Mouse (Mus musculus): ENCODE data around the gene Faap100. TPM values are rescaled to one million over a fixed set of nuclear protein-coding genes. Genes with fewer than 3 reads are reported as not detected.
A peak's percentile ranks its signal among the peaks of the same experiment; 100 is the strongest.
"Not testable (repeated sequence)": the region's sequence is repeated elsewhere in the genome, so short reads cannot be mapped to it uniquely, and the experiment has no call there.

Gene Faap100
- polyA plus RNA-seq (2015; fragmentation: Nextera tagmentation; extraction: Ambion mirVana), result 31.5 and 33.0 TPM in 2 replicates

- H3K4me1 ChIP-seq, result peaks cover 22% of the 10 kb centered on the region
- H3K4me3 ChIP-seq (replicated peaks), result peak within 1 kb of the TSS; percentile 83
- H3K4me2 ChIP-seq, result peak within 1 kb of the TSS; percentile 97
- peak within 1 kb of the TSS; percentile 64 for H3K9ac ChIP-seq
- H3K36me3 ChIP-seq, result peaks cover 50% of the 10 kb centered on the region
- H3K27me3 ChIP-seq (replicated peaks), result no peaks in the 10 kb centered on the region
- WGBS, result 7% methylated on average over 54 of the region's 54 CpGs
- peak within 1 kb of the TSS; percentile 69 for H3K27ac ChIP-seq
- H3K9me3 ChIP-seq, result no peaks in the 10 kb centered on the region
- peak; percentile 86 for ATAC-seq (ENCODE audit: insufficient read depth, low FRiP score, low read depth)
Observed at GRCm38 (mm10) chr11:120378611-120379540, at the start of gene Faap100. Gene Faap100 (minus strand): TSS chr11:120378764.

- no peak for ATAC-seq (ENCODE audit: insufficient read depth, low FRiP score, low read depth)
- 85% methylated on average over 3 of the region's 3 CpGs for WGBS
- Histone ChIP-seq H3K36me3 (peaks cover 45% of the 10 kb centered on the region), H3K4me2 (no peak overlapping the region), H3K27me3 (replicated peaks) (no peaks in the 10 kb centered on the region), H3K27ac (no peak overlapping the region), H3K4me1 (peaks cover 8% of the 10 kb centered on the region; the same call in 1 of the 2 replicates), H3K9ac (no peak overlapping the region), H3K9me3 (no peaks in the 10 kb centered on the region), H3K4me3 (replicated peaks) (no peak overlapping the region)
Observed at GRCm38 (mm10) chr11:120426727-120427126, 48.2 kb upstream of the Faap100 start.

GRCm38 (mm10) chr11:120423569-120424295, 45.2 kb upstream of the Faap100 start:
- Histone ChIP-seq H3K4me2 (no peak overlapping the region), H3K4me3 (replicated peaks) (no peak overlapping the region), H3K36me3 (peaks cover 55% of the 10 kb centered on the region), H3K9ac (no peak overlapping the region), H3K27ac (peak overlapping the region; percentile 57; the same call in 1 of the 2 replicates), H3K4me1 (peaks cover 8% of the 10 kb centered on the region; the same call in 1 of the 2 replicates), H3K9me3 (no peaks in the 10 kb centered on the region), H3K27me3 (replicated peaks) (no peaks in the 10 kb centered on the region)
- 53% methylated on average over 9 of the region's 9 CpGs for WGBS
- ATAC-seq (ENCODE audit: insufficient read depth, low FRiP score, low read depth), result peak; percentile 39; the same call in 1 of the 2 replicates

- Histone ChIP-seq H3K4me2 (no peak overlapping the region), H3K4me1 (peaks cover 8% of the 10 kb centered on the region; the same call in 1 of the 2 replicates), H3K27me3 (replicated peaks) (no peaks in the 10 kb centered on the region), H3K9me3 (no peaks in the 10 kb centered on the region), H3K36me3 (peaks cover 55% of the 10 kb centered on the region), H3K9ac (no peak overlapping the region), H3K4me3 (replicated peaks) (no peak overlapping the region), H3K27ac (peak overlapping the region; percentile 77)
- peak; percentile 68 for ATAC-seq (ENCODE audit: insufficient read depth, low FRiP score, low read depth)
- 47% methylated on average over 13 of the region's 13 CpGs for WGBS
Observed at GRCm38 (mm10) chr11:120422651-120423568, 44.3 kb upstream of the Faap100 start.

- no peak for ATAC-seq (ENCODE audit: insufficient read depth, low FRiP score, low read depth)
- WGBS, result 100% methylated on average over 1 of the region's 1 CpGs
- peaks cover 55% of the 10 kb centered on the region for H3K36me3 ChIP-seq
Observed at GRCm38 (mm10) chr11:120418592-120418991, 40.0 kb upstream of the Faap100 start.

GRCm38 (mm10) chr11:120417852-120418251, 39.3 kb upstream of the Faap100 start:
- Histone ChIP-seq H3K27ac (no peak overlapping the region), H3K4me3 (replicated peaks) (no peak overlapping the region), H3K4me2 (no peak overlapping the region), H3K4me1 (peaks cover 4% of the 10 kb centered on the region; the same call in 1 of the 2 replicates), H3K9me3 (no peaks in the 10 kb centered on the region), H3K9ac (no peak overlapping the region), H3K36me3 (peaks cover 60% of the 10 kb centered on the region), H3K27me3 (replicated peaks) (no peaks in the 10 kb centered on the region)
- WGBS, result 87% methylated on average over 7 of the region's 7 CpGs
- ATAC-seq (ENCODE audit: insufficient read depth, low FRiP score, low read depth), result no peak

More at GRCm38 (mm10) chr11:120418592-120418991, 40.0 kb upstream of the Faap100 start:
- Histone ChIP-seq H3K4me1 (peaks cover 5% of the 10 kb centered on the region; the same call in 1 of the 2 replicates), H3K9ac (no peak overlapping the region), H3K4me3 (replicated peaks) (no peak overlapping the region), H3K27me3 (replicated peaks) (no peaks in the 10 kb centered on the region), H3K9me3 (no peaks in the 10 kb centered on the region), H3K4me2 (no peak overlapping the region), H3K27ac (no peak overlapping the region)

GRCm38 (mm10) chr11:120413621-120414020, 35.1 kb upstream of the Faap100 start:
- not testable (repeated sequence) for H3K27me3 ChIP-seq (replicated peaks); ATAC-seq (ENCODE audit: insufficient read depth, low FRiP score, low read depth); H3K4me3 ChIP-seq (replicated peaks); H3K4me1 ChIP-seq; H3K27ac ChIP-seq; H3K4me2 ChIP-seq; H3K9ac ChIP-seq; H3K9me3 ChIP-seq
- H3K36me3 ChIP-seq, result peaks cover 66% of the 10 kb centered on the region
- WGBS, result 96% methylated on average over 8 of the region's 10 CpGs

- H3K4me1 ChIP-seq, result no peaks in the 10 kb centered on the region
- H3K4me2 ChIP-seq, result no peak overlapping the region
- H3K36me3 ChIP-seq, result peaks cover 72% of the 10 kb centered on the region
- H3K4me3 ChIP-seq (replicated peaks), result no peak overlapping the region
- no peak for ATAC-seq (ENCODE audit: insufficient read depth, low FRiP score, low read depth)
- H3K27me3 ChIP-seq (replicated peaks), result no peaks in the 10 kb centered on the region
- no peak overlapping the region for H3K9ac ChIP-seq
- no peak overlapping the region for H3K27ac ChIP-seq
- no peaks in the 10 kb centered on the region for H3K9me3 ChIP-seq
- 86% methylated on average over 1 of the region's 1 CpGs for WGBS
Observed at GRCm38 (mm10) chr11:120406445-120406844, 27.9 kb upstream of the Faap100 start.

- Histone ChIP-seq H3K4me3 (replicated peaks) (no peak overlapping the region), H3K27me3 (replicated peaks) (no peaks in the 10 kb centered on the region), H3K27ac (no peak overlapping the region), H3K4me1 (no peaks in the 10 kb centered on the region), H3K9me3 (no peaks in the 10 kb centered on the region), H3K9ac (no peak overlapping the region), H3K4me2 (no peak overlapping the region), H3K36me3 (peaks cover 70% of the 10 kb centered on the region)
- ATAC-seq (ENCODE audit: insufficient read depth, low FRiP score, low read depth), result peak; percentile 65; the same call in 1 of the 2 replicates
- WGBS, result 85% methylated on average over 3 of the region's 3 CpGs
Observed at GRCm38 (mm10) chr11:120405867-120406266, 27.3 kb upstream of the Faap100 start.

GRCm38 (mm10) chr11:120404814-120405213, 26.2 kb upstream of the Faap100 start:
- Histone ChIP-seq H3K36me3 (peaks cover 68% of the 10 kb centered on the region), H3K4me2 (no peak overlapping the region), H3K9ac (no peak overlapping the region), H3K4me3 (replicated peaks) (no peak overlapping the region), H3K27ac (no peak overlapping the region), H3K9me3 (no peaks in the 10 kb centered on the region), H3K27me3 (replicated peaks) (no peaks in the 10 kb centered on the region), H3K4me1 (no peaks in the 10 kb centered on the region)
- 100% methylated on average over 1 of the region's 1 CpGs for WGBS
- ATAC-seq (ENCODE audit: insufficient read depth, low FRiP score, low read depth), result no peak

- H3K27me3 ChIP-seq (replicated peaks), result no peaks in the 10 kb centered on the region
- no peak overlapping the region for H3K27ac ChIP-seq
- peaks cover 33% of the 10 kb centered on the region for H3K36me3 ChIP-seq
- no peaks in the 10 kb centered on the region for H3K4me1 ChIP-seq
- no peaks in the 10 kb centered on the region for H3K9me3 ChIP-seq
- 94% methylated on average over 2 of the region's 2 CpGs for WGBS
- no peak overlapping the region for H3K9ac ChIP-seq
- H3K4me3 ChIP-seq (replicated peaks), result no peak overlapping the region
- ATAC-seq (ENCODE audit: insufficient read depth, low FRiP score, low read depth), result no peak
- no peak overlapping the region for H3K4me2 ChIP-seq
Observed at GRCm38 (mm10) chr11:120399319-120399718, 20.8 kb upstream of the Faap100 start.

Measured in stomach, embryonic 15.5 days (tissue).